Mouse (Mus musculus): Measurements from ENCODE around the gene Cacnb1.
A peak's percentile ranks its signal among the peaks of the same experiment; 100 is the strongest.

Gene Cacnb1

GRCm38 (mm10) chr11:98022555-98023371, at the start of gene Cacnb1:
Gene Cacnb1, minus strand, starts transcription at chr11:98023034.
- peak; percentile 79 for DNase-seq (ENCODE audit: low read depth, low spot score)

GRCm38 (mm10) chr11:98067255-98067654, 44.4 kb upstream of the Cacnb1 start:
- DNase-seq (ENCODE audit: low read depth, low spot score): peak; percentile 93

DNA sequence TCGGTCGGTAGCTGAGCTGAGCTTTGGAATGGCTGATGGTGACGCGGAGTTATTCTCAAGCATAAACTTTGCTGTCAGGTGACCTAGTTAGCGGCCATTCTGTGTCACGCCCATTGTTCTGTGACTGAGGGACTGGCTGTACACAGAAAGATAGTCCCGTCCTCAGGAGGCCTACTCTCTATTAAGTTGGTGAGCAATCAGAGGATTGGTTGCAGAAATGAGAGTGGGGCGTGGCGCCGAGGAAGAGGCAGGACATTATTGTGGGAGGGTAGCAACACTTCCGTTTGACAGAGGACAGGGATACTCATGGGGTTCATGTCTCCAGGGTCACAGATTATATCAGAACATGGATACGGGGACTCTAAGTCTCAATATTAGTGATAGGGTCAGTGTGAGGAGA, 43.4 kb upstream of the Cacnb1 start:
- DNase-seq (ENCODE audit: low read depth, low spot score): no peak

GRCm38 (mm10) chr11:98061904-98062562, 39.2 kb upstream of the Cacnb1 start:
- no peak for DNase-seq (ENCODE audit: low read depth, low spot score)

DNA sequence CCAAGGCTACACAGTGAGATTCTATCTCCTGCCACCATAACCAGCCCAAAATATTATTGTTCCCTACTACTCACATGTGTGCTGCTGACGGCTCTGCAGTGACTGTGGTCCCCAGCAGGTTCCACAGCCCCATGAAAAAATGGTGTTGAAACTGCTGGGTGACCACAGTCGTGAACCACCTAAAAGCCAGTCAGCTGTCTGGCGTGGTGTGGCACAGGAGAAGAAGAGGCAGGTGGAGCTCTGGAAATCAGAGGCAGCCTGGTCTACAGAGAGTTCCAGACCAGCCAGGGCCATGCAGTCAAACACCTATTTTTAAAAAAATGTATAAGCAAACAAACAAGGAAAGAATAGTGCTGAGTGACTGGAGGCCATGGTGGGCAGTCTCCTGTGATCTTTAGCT, 38.6 kb upstream of the Cacnb1 start:
- DNase-seq (ENCODE audit: low read depth, low spot score): no peak

DNA sequence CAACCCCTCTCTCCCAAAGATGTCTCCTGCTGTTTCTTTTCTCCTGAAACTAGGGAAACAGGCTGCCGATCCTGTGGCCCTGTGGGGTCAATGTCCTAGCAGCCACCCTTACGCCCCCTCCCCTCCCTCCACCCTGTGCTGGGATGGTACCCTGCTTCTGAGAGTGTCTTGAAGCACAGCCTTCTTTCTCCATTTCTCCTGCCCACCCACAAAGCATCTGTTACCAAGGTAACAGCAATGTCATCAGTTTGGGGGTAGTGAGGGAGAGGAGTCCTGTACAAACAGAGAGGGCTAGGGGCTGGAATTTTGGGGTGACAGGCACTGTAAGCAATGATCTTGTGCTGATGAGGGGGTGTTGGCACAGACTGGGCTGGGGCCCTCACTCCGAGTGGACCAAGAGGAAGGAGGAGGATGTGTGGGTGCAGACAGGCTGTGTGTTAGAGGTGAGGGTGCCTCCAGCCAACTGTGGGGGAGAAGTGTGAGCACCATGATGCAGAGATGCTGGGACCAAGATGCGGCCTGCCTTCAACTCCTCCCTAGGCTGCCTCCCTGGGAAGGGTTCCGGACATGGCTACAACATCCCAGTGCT, 37.4 kb upstream of the Cacnb1 start:
- no peak for DNase-seq (ENCODE audit: low read depth, low spot score)

- DNase-seq (ENCODE audit: low read depth, low spot score): no peak
Observed at GRCm38 (mm10) chr11:98059662-98060061, 36.8 kb upstream of the Cacnb1 start.

DNA sequence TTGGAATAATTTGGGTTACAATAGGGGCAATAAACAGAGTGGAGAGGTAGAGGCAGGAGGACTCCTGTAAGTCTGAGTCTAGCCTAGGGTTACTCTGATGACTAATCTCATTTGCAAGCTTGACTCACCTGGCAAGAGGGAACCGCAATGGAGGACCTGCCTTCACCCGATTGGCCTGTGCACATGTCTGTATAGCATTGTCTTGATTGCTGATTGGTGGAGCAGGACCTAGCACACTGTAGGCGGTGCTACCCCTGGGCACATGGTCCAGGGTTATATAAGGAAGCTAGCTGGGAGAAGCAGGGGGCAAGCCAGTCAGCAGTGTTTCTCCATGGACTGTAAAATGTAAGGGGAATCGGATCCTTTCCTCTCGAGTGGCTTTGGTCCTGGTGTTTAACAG, 35.2 kb upstream of the Cacnb1 start:
- peak; percentile 96 for DNase-seq (ENCODE audit: low read depth, low spot score)

DNA sequence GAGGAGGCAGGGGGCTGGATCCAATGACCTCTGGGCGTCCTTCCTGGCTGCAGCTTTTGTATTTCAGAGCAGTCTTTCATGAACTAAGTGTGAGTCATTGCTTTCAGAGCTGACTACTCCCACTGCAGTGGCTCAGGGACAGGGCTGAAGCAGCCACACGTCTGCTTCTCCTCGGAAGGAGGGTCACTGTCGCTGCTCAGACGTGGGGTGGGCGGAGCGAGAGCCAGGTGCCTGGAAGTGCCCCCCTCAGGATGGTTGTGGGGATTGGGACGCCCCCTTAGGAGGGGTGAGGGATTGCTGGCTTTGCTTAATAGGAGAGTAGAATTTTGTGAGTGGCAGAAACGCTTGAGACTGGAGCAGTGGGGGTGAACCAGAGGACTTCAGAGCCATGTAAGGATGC, 34.6 kb upstream of the Cacnb1 start:
- peak; percentile 90 for DNase-seq (ENCODE audit: low read depth, low spot score)

DNA sequence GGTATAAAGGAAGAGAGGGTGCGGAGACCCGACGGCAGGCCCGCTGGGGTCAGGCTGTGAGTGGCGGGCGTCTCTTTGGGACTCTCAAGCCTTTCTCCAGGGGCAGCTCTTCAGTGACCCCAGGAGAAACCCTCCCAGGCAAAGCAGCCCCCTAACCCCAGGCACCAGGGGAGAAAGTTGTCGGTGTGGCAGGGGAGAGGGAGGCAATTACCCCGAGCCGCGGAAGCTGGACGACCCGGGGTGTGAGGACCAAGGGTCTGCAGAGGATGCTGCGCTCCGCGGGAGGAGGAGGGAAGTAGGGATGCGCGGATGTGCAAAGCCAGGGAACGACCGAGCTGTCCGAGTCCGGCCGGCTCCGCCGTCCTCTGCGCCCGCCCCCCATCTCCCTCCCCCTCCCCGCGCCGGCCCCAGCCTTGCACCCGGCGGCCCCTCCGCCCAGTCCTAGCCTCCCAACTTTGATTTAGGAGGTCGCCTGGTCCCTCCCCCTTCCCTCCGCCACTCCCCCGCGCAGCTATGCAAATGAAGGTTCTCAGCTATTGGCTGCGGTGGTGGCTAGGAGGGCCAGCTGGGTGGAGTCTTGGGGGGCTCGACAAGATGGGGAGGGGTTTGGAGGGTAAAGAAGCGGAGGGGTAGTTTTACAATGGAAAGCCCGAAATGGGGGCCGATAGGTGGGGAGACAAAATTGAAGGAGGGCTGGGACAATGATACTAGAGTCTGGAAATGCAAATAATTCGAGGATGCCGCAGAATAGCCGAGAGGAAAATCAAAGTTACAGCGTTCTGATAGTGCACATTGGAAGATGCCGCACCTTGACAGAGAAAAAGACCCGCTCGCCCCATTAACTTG, 30.4 kb upstream of the Cacnb1 start, which contains the start of gene Stac2:
Gene Stac2 (minus strand): TSS at position 474 of the 846 bp plus-strand sequence.
- DNase-seq (ENCODE audit: low read depth, low spot score): peak; percentile 93

- peak; percentile 72 for DNase-seq (ENCODE audit: low read depth, low spot score)
Observed at GRCm38 (mm10) chr11:98052129-98052988, 29.5 kb upstream of the Cacnb1 start.

DNA sequence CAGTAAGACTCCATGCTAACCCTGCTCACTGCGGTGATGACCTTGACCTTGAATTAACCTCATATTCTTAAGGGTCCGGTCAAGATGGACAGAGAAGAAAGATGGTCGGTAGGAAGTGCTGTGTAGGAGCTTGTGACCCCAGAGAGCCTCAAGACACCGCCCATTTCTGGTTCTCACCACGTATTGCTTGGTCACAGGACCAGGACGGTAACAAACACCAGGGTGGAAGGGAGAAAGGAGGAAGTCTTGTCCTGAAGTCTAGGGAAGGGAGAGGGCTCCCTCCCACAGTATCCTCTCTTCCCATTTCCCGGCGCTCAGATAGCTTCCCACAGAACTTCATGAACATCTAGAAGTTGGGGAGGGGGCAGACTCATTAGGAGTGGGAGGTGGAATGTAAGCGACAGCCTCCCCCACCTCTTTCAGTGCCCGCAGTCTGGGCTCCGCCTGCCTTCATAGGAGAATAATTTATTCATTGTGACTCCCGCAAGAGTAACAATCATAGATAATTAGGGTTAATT, 28.8 kb upstream of the Cacnb1 start:
- DNase-seq (ENCODE audit: low read depth, low spot score): peak; percentile 67

DNA sequence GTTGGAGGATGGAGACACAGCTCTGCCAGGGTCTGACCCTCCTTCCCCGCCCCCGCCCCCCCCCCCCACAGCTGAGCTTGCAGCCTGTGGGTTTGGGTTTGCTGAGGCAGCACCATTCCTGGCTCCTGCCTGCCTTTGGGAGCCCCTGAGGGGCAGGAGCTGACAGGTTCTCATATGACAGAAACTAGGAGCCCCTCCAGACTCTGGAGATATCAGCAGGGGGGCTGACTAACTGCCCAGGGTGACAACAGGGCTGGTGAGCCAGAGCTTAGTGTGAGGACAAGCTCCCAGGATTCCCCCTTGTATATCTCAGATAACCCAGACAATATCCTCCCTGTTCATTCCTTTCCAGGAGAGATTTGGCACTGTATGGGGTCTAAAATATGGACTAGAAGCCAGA, 28.1 kb upstream of the Cacnb1 start:
- no peak for DNase-seq (ENCODE audit: low read depth, low spot score)

DNA sequence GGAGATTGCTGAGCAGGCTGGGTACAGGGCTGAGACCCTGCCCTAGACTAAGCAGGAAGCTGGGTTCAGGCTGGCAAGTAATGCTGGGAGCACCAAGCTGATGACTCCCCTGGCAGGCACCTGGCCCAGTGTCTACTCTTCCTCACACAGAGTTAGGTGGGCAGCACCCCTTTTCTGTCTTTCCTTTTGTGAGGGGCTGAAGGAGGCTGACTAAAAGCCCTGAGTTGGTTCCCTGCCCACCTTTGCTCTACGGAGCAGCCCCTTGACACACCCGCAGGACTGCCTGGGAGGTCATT, 27.6 kb upstream of the Cacnb1 start:
- no peak for DNase-seq (ENCODE audit: low read depth, low spot score)

GRCm38 (mm10) chr11:98049672-98050519, 27.1 kb upstream of the Cacnb1 start:
- no peak for DNase-seq (ENCODE audit: low read depth, low spot score)

GRCm38 (mm10) chr11:98047745-98048144, 24.9 kb upstream of the Cacnb1 start:
- DNase-seq (ENCODE audit: low read depth, low spot score): no peak

- DNase-seq (ENCODE audit: low read depth, low spot score): no peak
Observed at GRCm38 (mm10) chr11:98046466-98046865, 23.6 kb upstream of the Cacnb1 start.

DNA sequence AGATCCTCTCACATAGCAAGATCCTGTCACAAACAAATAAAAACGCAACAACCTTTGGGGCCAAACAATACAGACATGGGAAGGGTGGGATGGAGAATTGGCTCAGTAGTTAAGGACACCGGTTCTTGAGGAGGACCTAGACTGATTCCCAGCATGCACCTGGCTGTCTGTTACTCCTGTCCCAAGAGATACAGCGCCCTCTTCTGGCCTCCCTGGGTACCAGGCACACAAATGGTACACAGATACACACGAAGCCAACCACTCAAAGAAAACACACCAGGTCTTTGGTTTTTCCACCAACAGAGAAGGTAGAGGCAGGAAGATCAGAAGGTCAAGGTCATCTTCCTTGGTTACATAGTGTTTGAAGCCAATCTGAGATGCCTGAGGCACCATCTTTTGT, 22.8 kb upstream of the Cacnb1 start:
- DNase-seq (ENCODE audit: low read depth, low spot score): peak; percentile 92

DNA sequence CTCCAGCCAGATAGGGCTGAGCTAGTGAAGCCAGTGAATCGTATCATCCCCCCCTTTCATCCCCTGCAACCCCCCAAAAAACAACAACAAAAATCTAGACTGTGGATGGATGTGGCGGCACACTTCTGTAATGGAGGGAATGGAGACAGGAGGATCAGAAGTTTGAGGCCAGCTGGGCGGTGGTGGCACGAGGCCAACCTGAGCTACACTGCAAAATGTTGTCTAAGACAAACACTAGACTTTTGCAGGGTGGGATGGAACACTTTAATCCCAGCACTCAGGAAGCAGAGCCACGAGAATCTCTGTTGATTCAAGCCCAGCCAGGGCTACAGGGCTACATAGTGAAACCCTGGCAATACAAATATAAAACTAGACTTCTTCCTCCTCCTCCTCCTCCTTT, 21.2 kb upstream of the Cacnb1 start:
- DNase-seq (ENCODE audit: low read depth, low spot score): no peak

DNA sequence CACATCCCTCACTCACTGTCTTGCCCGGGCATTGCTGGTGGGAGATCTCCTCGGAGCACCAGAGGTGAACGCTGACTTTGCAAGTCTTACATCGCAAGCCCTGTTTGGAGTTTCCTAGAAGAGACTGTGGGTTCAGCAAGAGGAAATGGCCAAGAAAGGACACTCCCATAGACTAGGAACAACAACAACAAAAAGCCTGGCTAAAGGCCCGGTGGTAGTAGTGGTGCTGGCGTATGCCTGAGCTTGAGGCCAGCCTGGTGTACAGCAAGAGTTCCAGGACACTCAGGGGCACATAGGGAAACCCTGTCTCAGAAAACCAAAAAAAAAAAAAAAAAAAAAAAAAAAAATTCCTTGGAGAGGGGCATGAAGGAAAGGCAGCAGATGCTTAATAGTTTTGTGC, 19.9 kb upstream of the Cacnb1 start:
- no peak for DNase-seq (ENCODE audit: low read depth, low spot score)

All from ZHBTc4 (cell line).